Mouse (Mus musculus) bone marrow, adult 2 months (tissue): ENCODE data around the gene Mpi.

Source experiments
- CTCF ChIP-seq: fragments of 200-500 bp; IDR thresholded peaks from 2 replicates; pipeline ENCODE4 v1.5.1; 2011; ENCODE audit warnings: low read length, control low read depth; ENCODE audit not compliant: control insufficient read depth, insufficient read depth
- POLR2A ChIP-seq: fragments of 200-500 bp; IDR thresholded peaks from 2 replicates; pipeline ENCODE4 v1.6.1; 2011; ENCODE audit warnings: low read depth, mild to moderate bottlenecking, control low read depth, low read length, borderline replicate concordance; ENCODE audit not compliant: control insufficient read depth

- TF ChIP-seq CTCF (no peak), POLR2A (no peak)
Measured at GRCm38 (mm10) chr9:57522114-57522860, 30.3 kb downstream of the Mpi start.
